Mouse (Mus musculus) cerebral cortex, adult 2 months (tissue): ENCODE data around the gene Cyb5d1.

ENCODE experiments used
- WGBS: fragments of 180-500 bp; shearing (Covaris S2); methylation state at CpG from one replicate; pipeline ENCODE4 v1.1.7; 2018; 5-methylcytosine and 5-hydroxymethylcytosine counted together

The Cyb5d1 gene

GRCm38 (mm10) chr11:69382478-69383105, 12.8 kb downstream of the Cyb5d1 start:
- 64% methylated on average over 10 of the region's 10 CpGs for WGBS

- 75% methylated on average over 6 of the region's 6 CpGs for WGBS
These were observed 14.1 kb downstream of the Cyb5d1 start for GRCm38 (mm10) chr11:69381356-69381755.

GRCm38 (mm10) chr11:69379600-69379999, 15.8 kb downstream of the Cyb5d1 start:
- WGBS = 82% methylated on average over 3 of the region's 3 CpGs

- 72% methylated on average over 3 of the region's 3 CpGs for WGBS
These were observed 17.7 kb downstream of the Cyb5d1 start for GRCm38 (mm10) chr11:69377766-69378165.

- 82% methylated on average over 4 of the region's 4 CpGs for WGBS
These were observed 19.8 kb downstream of the Cyb5d1 start for GRCm38 (mm10) chr11:69375646-69376045.

GRCm38 (mm10) chr11:69373223-69373965, 22.0 kb downstream of the Cyb5d1 start:
- 94% methylated on average over 16 of the region's 16 CpGs for WGBS

- 61% methylated on average over 3 of the region's 3 CpGs for WGBS
These were observed 22.7 kb downstream of the Cyb5d1 start for GRCm38 (mm10) chr11:69372780-69373170.

- 32% methylated on average over 12 of the region's 12 CpGs for WGBS
These were observed 23.2 kb downstream of the Cyb5d1 start for GRCm38 (mm10) chr11:69372056-69372779.

GRCm38 (mm10) chr11:69371601-69372000, 23.8 kb downstream of the Cyb5d1 start:
- WGBS = 39% methylated on average over 12 of the region's 12 CpGs

GRCm38 (mm10) chr11:69370817-69371215, 24.6 kb downstream of the Cyb5d1 start:
- 40% methylated on average over 9 of the region's 9 CpGs for WGBS

GRCm38 (mm10) chr11:69369990-69370816, 25.2 kb downstream of the Cyb5d1 start:
- WGBS = 27% methylated on average over 2 of the region's 2 CpGs

GRCm38 (mm10) chr11:69369215-69369989, 26.0 kb downstream of the Cyb5d1 start, which contains the start of gene Chd3:
Gene Chd3 (minus strand): TSS chr11:69369406.
- 2% methylated on average over 27 of the region's 34 CpGs for WGBS

GRCm38 (mm10) chr11:69368356-69369214, 26.8 kb downstream of the Cyb5d1 start:
- 1% methylated on average over 86 of the region's 106 CpGs for WGBS

GRCm38 (mm10) chr11:69367616-69368355, 27.6 kb downstream of the Cyb5d1 start:
- 1% methylated on average over 22 of the region's 22 CpGs for WGBS

GRCm38 (mm10) chr11:69366855-69367615, 28.4 kb downstream of the Cyb5d1 start:
- WGBS = under 1% methylated on average over 22 of the region's 22 CpGs

GRCm38 (mm10) chr11:69366157-69366854, 29.1 kb downstream of the Cyb5d1 start:
- WGBS = 0% methylated on average over 26 of the region's 26 CpGs

- WGBS = 26% methylated on average over 6 of the region's 6 CpGs
These were observed 29.7 kb downstream of the Cyb5d1 start for GRCm38 (mm10) chr11:69365722-69366121.

- WGBS = 1% methylated on average over 6 of the region's 6 CpGs
These were observed 30.5 kb downstream of the Cyb5d1 start for GRCm38 (mm10) chr11:69364910-69365309.
